Mouse (Mus musculus) heart, embryonic 16.5 days (tissue): Measurements from ENCODE around the gene Gm17521. TPM values are rescaled to one million over a fixed set of nuclear protein-coding genes. Genes with fewer than 3 reads are reported as not detected.
"Not testable (repeated sequence)": the region's sequence is repeated elsewhere in the genome, so short reads cannot be mapped to it uniquely, and the experiment has no call there.

Experiments
- ATAC-seq: fragments of 200-750 bp; cut with Nextera tagmentation; replicated peaks from 2 replicates; pipeline ENCODE4 v1.8.0; 2017; ENCODE audit warnings: moderate number of reproducible peaks; ENCODE audit not compliant: insufficient read depth, low FRiP score; ENCODE audit errors: extremely low read depth
- H3K27ac ChIP-seq: fragments of 300-500 bp; sonication (generic); 2 replicates; pipeline ENCODE4 v1.5.1; 2014; ENCODE audit warnings: mild to moderate bottlenecking, low read length, control low read depth, moderate library complexity
- H3K27me3 ChIP-seq: fragments of 300-500 bp; sonication (generic); 2 replicates; pipeline ENCODE4 v1.6.1; 2014; ENCODE audit warnings: low read length, mixed read lengths; ENCODE audit not compliant: control insufficient read depth, insufficient read depth
- H3K36me3 ChIP-seq: fragments of 300-500 bp; sonication (generic); 2 replicates; pipeline ENCODE4 v1.6.1; 2014; ENCODE audit not compliant: control insufficient read depth, insufficient read depth
- H3K4me1 ChIP-seq: fragments of 300-500 bp; sonication (generic); 2 replicates; pipeline ENCODE4 v1.6.1; 2014; ENCODE audit warnings: low read length, mixed read lengths; ENCODE audit not compliant: control insufficient read depth, insufficient read depth
- H3K4me2 ChIP-seq: fragments of 300-500 bp; sonication (generic); 2 replicates; pipeline ENCODE4 v1.6.1; 2014; ENCODE audit warnings: low read depth, mild to moderate bottlenecking, control low read depth, low read length
- H3K4me3 ChIP-seq: fragments of 300-500 bp; sonication (generic); 2 replicates; pipeline ENCODE4 v1.5.1; 2014; ENCODE audit warnings: mild to moderate bottlenecking, control low read depth, low read length
- H3K9ac ChIP-seq: fragments of 300-500 bp; sonication (generic); 2 replicates; pipeline ENCODE4 v1.6.1; 2014; ENCODE audit warnings: low read length, control low read depth
- H3K9me3 ChIP-seq: fragments of 300-500 bp; sonication (generic); replicated peaks from 2 replicates; pipeline ENCODE4 v1.6.1; 2016; ENCODE audit warnings: low read length; ENCODE audit not compliant: control insufficient read depth
- WGBS: fragments of 180-500 bp; shearing (Covaris S2); extraction: QIAGEN DNeasy Blood & Tissue Kit; methylation state at CpG from one replicate; pipeline ENCODE4 v1.1.7; 2014; 5-methylcytosine and 5-hydroxymethylcytosine counted together
- polyA plus RNA-seq: library from polyadenylated mRNA; unstranded; fragments of >200 nt; fragmentation: Nextera tagmentation; extraction: Ambion mirVana; gene quantifications from 2 replicates; pipeline ENCODE4 v1.2.1, GENCODE M21; 2015

Gm17521 gene
- polyA plus RNA-seq, result not detected in 2 replicates

GRCm38 (mm10) chrX:123029569-123029968, at the start of gene Gm17521:
Gene Gm17521 (minus strand): TSS chrX:123029669.
- WGBS, result 63% methylated on average over 1 of the region's 1 CpGs
- H3K4me3 ChIP-seq, H3K4me1 ChIP-seq, ATAC-seq, H3K27ac ChIP-seq, H3K9ac ChIP-seq, H3K4me2 ChIP-seq, H3K27me3 ChIP-seq, H3K9me3 ChIP-seq, H3K36me3 ChIP-seq: not testable (repeated sequence)

GRCm38 (mm10) chrX:123043956-123044355, 14.5 kb upstream of the Gm17521 start:
- ATAC-seq, result no peak
- no peak overlapping the region for H3K4me2 ChIP-seq
- H3K4me1 ChIP-seq, result no peaks in the 10 kb centered on the region
- H3K9me3 ChIP-seq, result no peaks in the 10 kb centered on the region
- H3K9ac ChIP-seq, result no peak overlapping the region
- no peak overlapping the region for H3K4me3 ChIP-seq
- H3K27me3 ChIP-seq, result no peaks in the 10 kb centered on the region
- no peak overlapping the region for H3K27ac ChIP-seq
- H3K36me3 ChIP-seq, result no peaks in the 10 kb centered on the region

GRCm38 (mm10) chrX:123043516-123043915, 14.0 kb upstream of the Gm17521 start:
- Histone ChIP-seq H3K36me3 (no peaks in the 10 kb centered on the region), H3K4me3 (no peak overlapping the region), H3K9me3 (no peaks in the 10 kb centered on the region), H3K9ac (no peak overlapping the region), H3K4me1 (no peaks in the 10 kb centered on the region), H3K4me2 (no peak overlapping the region), H3K27me3 (no peaks in the 10 kb centered on the region), H3K27ac (no peak overlapping the region)
- WGBS, result 59% methylated on average over 4 of the region's 4 CpGs
- no peak for ATAC-seq

Other genes starting within 250 kb of the Gm17521 start
- gene Cldn34c1, start 73.8 kb upstream of the Gm17521 start, polyA plus RNA-seq, result 9.4 and 9.5 TPM in 2 replicates
- gene Srsx, start 192.8 kb upstream of the Gm17521 start, polyA plus RNA-seq, result not detected in 2 replicates
- gene Gm17577, start 217.2 kb upstream of the Gm17521 start, polyA plus RNA-seq, result not detected in 2 replicates